Mouse (Mus musculus) induced T-regulatory cell, adult 2 months (primary cell): ENCODE data around the gene Caskin1.

ENCODE experiments used
- DNase-seq: peaks from one replicate; pipeline ENCODE4 v3.0.0-alpha.2; 2012; ENCODE audit warnings: low read depth

Gene Caskin1

DNA sequence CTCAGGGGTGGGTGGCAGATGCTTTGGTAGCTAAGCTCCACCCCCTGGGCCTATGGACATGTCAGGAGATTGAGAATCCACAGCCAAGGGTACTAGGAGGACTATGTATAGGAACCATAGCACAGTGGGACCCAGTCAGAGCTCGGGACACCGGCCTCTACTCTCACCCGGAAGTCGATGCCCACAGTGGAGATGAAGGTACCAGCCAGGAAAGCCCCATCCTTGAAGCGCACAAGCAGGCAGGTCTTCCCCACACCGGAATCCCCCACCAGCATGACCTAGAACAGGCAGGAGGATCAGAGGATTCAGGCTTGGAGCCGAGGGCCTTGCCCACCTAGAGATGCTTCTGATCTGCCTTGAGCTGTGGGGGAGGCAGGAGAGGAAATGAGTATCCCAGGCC is 43.6 kb downstream of the Caskin1 start:
- peak; percentile 73 for DNase-seq

DNA sequence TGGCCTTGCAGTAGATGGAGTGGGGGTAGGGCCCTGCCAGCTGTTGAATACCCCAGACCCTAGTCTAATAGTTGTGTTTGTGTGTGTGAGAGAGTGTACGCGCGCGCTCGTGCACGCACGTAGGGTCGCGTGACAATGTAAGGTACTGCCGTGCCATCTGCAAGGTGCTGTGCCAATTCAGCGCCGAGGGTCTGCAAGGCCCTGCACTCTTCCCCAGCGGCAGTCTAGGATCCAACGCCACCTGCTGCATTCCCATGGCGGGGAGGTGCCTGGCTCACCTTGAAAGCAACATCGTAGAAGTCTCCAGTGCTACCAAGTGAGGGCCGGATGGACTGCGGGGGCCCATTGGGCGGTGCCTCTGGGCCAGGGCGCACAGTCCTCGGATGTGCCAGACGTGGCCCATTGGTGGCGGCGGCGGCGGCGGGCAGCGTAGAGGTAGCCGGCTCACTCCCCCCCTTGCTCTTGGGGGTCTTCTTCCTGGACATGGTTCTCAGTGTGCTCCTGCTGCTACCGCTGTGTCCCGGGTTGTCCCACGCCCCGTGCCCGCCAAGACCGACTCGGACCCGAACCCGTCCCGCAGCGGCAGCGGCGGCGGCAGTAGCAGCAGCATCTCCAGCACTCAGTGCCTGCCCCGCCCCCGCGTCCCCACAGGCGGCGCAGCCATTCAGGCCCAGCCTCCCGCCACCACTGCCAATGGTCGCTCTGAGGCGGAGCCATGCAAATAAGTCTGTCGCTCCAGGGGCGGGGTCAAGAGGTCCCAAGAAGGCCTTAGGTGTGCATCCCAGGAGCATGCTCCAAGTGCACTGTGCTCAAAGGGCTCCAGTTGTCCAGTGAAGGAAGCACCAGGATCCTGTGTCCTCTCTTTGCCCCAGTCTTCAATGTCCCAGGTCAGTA is 44.9 kb downstream of the Caskin1 start:
- DNase-seq = peak; percentile 92

DNA sequence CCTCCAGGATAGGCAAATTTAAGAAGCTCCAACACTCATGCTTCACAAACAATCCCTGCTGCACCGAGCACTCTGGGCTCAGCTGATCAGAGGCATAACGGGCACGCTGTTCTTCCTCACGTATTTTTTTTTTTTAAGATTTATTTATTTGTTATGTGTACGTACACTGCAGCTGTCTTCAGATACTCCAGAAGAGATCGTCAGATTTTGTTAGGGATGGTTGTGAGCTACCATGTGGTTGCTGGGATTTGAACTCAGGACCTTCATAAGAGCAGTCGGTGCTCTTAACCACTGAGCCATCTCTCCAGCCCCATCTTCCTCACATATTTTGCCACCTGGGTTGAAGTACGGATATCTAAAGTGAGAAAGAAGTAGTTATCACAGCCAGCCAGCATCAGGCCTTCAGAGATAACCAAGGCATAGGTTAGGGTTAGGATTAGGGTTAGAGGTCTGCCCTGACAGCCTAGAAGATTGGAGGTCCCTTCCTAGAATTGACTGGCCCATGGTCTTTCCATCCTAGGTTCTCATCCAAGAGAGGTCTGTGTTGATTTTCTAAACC is 45.8 kb downstream of the Caskin1 start, which contains the start of gene Rab26:
Gene Rab26, minus strand, starts transcription at position 51 of the 559 bp plus-strand sequence.
- DNase-seq = no peak

DNA sequence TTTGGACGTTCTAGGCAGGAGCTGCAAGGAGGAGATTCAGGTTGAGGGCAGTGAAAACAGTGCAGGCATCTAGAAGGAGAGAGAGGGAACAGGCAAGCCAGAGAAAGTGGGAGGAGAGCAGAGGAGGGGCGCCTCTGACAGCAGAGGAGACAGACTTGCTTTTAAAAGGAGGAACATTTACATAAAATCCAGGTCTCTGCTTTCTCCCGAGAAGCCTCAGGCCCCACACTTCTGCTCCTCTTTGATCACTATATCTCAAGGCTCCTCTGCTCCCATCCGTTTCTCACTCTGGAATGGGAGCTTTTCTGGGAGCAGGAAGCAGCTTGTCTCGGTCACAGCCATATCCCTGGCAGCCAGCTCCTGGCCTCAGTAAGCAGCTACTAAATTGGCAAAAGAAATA is 46.9 kb downstream of the Caskin1 start:
- no peak for DNase-seq

DNA sequence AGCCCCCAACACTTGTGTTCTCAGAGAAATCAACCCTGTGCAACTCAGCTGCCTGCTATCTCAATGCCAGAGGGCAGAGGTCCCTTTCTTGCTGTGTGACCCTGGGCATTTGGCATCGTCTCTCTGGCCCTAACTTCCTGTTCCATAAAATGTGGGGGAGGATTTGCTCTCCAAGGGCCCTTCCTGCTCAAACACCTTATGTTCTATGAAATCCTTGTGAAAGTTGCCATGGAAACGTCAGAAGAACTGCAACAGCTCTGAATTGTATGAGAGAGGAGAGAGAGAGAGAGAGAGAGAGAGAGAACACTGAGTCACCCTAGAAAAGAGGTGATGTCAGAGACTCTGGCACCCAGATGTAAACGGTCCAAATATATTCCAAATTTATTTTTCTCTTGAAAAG is 49.1 kb downstream of the Caskin1 start:
- no peak for DNase-seq

DNA sequence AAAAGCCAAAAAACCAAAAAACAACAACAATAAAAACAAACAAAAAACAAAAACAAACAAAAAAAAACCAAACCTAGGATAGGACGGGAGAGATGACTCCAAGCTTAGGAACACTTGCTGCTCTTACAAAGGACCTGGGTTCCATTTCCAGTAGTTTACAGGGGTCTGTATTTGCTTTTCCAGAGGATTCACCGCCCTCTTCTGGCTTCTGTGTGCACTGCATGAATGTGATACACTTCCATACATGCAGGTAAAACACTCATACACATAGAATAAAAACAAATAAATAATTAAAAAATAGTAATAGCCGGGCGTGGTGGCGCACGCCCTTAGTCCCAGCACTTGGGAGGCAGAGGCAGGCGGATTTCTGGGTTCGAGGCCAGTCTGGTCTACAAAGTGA is 50.5 kb downstream of the Caskin1 start:
- DNase-seq = peak; percentile 68

DNA sequence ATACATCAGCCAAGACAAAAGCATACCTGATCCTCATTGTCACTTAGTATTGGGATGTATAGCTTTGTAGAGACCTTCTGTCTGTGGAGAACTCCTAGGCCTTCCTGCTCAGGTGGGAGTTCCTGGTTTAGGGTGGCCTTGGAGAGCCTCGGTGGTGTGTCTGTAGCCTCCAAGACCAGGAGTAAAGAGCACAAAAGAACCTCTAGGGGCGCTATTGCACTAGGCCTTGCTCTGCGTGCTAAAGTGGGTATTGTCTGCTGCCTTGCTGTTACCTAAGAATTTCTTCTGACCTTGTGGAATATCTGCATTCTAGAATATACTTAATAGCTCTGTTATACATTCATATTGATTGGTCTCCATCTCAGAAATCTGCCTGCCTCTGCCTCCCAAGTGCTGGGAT is 52.0 kb downstream of the Caskin1 start:
- peak; percentile 89 for DNase-seq

DNA sequence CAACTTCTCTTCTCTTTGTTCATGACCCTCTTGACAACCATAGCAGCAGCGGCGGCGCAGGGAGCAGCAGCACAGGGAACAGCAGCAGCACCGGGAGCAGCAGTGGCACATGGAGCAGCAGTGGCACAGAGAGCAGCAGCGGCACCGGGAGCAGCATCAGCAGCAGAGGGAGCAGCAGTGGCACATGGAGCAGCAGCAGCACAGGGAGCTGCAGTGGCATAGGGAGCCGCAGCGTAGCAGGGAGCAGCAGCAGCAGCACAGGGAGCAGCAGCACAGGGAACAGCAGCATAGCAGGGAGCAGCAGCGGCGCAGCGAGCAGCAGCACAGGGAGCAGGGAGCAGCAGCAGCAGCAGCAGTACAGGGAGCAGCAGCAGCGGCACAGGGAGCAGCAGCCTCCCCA is 56.2 kb downstream of the Caskin1 start:
- no peak for DNase-seq

DNA sequence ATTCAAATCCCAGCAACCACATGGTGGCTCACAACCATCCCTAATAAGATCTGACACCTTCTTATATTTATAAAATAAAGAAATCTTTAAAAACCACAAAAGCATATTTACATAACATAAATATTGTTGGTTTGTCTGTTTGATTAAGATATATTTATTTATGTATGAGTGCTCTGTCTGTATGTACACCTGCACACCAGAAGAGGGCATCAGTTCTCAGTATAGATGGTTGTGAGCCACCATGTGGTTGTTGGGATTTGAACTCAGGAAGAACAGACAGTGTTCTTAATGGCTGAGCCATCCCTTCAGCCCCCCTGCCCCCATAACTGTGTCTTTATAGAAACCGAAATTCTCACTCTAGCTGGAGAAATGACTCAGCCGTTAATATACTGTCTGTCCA is 56.8 kb downstream of the Caskin1 start:
- no peak for DNase-seq

DNA sequence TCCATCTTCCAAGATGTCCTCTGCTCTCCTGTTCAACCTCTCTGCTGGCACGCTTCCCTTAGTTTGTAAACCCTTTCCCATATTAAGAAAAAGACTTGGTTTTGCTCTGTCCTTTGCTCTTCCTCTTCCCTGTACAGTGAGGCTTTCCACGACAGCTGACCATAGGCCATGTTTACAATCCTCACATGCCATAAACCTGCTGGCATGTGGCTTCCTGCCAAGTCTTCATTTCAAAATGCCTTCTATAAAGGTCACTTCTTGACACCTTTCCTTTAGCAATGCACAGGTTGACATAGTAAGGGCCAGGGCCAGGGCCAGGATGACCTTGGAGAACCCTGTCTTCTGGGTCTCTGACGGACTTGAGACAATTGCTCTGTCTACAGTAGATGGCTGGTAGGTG is 57.8 kb downstream of the Caskin1 start:
- no peak for DNase-seq

DNA sequence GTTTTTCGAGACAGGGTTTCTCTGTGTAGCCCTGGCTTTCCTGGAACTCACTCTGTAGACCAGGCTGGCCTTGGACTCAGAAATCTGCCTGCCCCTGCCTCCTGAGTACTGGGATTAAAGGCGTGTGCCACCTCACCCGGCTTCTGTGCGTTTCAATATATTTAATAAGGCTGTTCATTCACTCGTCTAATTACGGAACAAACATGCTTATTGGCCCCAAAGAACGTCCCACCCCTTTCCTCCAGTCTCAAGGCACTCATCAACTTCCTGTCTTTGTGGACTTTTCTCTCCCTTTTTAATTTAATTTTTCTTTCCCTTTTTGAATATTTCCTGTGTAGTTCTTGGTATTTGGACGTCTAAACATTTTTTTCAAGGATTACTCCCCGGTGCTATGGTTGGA is 60.0 kb downstream of the Caskin1 start:
- DNase-seq = no peak

DNA sequence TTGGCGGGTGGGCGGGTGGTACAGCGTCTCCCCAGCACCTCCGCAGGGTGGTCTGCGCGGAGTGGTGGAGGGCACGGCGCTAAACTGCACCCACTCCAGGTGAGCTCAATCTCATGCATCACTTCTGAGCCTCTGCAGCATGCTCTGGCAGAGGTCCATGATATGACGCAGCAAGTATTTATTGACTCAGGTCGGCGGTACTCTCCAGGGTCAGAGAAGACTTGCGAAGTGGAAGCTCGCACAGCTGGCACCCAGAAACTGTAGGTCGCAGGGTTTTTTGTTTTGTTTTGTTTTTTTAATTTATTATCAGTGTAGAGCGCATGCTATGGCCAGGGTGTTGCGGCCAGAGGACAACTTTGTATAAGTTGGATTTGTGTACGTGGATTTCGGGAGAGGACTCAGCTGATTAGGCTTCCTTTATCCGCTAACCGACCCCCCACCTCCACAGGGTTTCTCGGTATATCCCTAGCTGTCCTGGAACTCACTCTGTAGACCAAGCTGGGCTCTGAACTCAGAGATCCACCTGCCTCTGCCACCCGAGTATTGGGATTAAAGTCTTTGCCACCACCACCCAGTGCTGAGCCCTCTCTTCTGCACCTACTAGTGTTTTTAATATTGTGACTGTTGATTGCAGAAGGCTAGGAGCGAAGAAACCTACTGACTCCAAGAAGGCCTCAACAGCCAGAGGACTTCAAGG is 60.7 kb downstream of the Caskin1 start:
- peak; percentile 82 for DNase-seq

DNA sequence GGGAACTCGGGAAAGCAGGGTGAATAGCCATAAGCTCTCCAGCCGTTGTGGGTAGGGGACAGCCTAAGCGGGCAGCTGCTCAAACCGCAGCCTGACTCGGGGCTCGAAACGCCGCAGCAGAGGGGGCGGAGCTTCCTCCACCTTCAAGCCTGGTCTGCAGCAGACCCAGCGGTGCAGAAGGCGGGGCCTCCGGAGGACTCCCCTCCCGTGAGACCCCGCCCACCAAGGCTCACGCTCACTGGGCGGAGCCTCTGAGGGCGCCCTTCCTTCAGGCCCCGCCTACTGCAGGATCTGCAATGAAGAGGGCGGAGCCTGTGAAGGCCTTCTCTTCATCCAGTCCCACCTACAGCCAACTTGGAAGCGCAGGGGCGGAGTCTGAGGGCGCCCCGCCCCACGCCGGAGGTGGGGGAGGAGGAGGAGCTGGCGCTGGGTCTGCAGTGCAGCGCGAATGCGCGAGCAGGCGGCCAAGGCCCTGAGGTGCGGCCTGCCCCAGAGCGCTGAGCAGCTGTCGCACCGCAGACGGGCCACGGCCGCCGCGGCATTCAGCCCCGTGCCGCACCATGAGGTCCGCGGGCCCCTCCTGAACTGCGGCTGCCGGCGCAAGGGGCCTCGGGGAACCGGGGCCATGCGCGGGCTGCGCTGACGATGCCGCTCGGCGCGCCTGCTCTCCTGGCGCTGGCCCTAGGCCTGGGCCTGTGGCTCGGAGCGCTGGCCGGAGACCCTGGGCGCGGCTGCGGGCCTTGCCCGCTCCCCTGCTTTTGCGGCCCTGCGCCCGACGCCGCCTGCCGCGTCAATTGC is 61.4 kb downstream of the Caskin1 start, which contains the start of gene Pkd1:
Gene Pkd1, plus strand, starts transcription at position 217 of the 798 bp plus-strand sequence.
- peak; percentile 100 for DNase-seq

DNA sequence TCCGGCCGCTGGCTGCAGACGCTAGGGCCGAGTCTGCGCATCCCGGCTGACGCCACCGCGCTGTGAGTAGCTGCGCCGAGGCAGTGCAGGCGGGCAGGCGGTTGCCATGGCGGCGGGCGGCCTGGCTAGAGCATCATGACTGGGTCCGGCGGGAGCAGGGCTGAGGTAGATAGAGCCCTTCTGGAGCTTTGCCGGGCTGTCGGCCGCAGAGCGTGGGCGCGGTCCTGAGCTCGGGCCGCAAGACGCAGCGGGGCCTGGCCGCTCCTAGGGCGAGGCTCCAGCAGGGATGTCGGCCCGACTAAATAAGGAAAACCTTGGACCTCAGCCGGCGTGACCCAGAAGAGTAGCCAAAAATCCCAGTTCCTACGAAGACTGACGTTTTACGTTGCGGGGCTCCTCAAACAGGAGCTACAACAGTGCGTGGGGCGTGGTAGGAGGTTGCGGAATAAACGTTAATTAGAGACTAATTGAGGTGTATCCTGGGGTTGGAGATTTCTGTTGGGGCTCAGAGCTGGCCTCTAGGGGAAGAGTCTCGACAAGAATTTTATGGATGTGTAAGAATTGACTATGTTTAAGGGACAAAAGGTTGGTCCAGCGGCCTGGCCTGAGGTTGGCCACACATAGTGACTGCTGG is 62.1 kb downstream of the Caskin1 start:
- DNase-seq = peak; percentile 75

DNA sequence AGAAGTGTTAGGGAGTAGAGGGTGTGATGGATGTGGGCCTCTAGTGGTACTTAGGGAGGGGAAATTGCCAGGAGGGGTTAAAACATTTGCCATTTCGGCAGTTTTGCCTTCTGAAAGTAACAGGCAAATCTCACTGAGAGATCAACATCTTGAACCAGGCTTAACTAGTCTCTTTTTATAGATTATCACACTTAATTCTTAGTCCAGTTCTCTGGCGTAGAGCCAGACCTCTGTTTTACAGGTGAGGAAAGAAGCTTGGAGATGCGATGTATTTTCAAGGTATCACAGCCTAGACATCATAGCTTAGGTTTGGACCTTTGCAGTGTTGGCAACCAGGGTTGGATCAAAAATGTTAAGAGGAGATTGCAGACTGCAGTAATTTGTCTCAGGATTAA is 62.6 kb downstream of the Caskin1 start:
- DNase-seq = peak; percentile 25

DNA sequence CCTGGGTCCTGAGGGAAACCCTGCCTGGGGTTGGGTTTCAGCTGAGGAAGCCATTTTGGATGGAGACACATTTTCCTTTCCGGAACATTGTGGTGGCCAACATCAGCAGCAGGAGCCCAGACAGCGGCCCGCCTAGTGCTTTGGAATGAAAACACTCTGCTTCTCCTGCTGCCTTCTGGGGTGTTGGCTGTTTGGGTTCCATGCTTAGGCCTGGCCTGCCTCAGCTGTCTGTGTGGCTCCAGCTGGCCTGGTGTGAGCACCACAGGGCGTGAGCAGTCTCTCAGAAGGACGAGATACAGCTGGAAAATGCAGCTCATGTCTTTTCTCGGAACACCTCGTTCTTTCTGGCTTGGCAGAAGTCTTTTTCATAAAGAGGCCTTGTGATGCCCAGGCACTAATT is 68.7 kb downstream of the Caskin1 start:
- no peak for DNase-seq
